Mouse (Mus musculus) heart, adult 18-20 months (tissue): Measurements from ENCODE around the gene Snx32. TPM values are rescaled to one million over a fixed set of nuclear protein-coding genes. Genes with fewer than 3 reads are reported as not detected.

Experiments
- DNase-seq, 2 experiments: peaks; one replicate each; pipeline ENCODE4 v3.0.0; 2021 to 2022; ENCODE audit warnings: mixed read lengths in 1 of 2
- total RNA-seq, 2 experiments: library from RNA; stranded (reverse); gene quantifications; 2 replicates each; pipeline ENCODE4 v1.2.3; 2021

Snx32 gene
- total RNA-seq, 2 experiments from 2014 or later, result 4.2 to 4.3 TPM

- DNase-seq, result no peak
Observed at GRCm38 (mm10) chr19:5483386-5484359, 26.7 kb downstream of the Snx32 start.

GRCm38 (mm10) chr19:5481398-5481797, 28.9 kb downstream of the Snx32 start:
- DNase-seq, result no peak

GRCm38 (mm10) chr19:5480016-5480415, 30.3 kb downstream of the Snx32 start:
- DNase-seq, result no peak

- no peak for DNase-seq
Observed at GRCm38 (mm10) chr19:5477668-5478300, 32.6 kb downstream of the Snx32 start.

GRCm38 (mm10) chr19:5477004-5477667, 33.2 kb downstream of the Snx32 start:
- DNase-seq, result no peak

- DNase-seq, result peak in 1 of 2 experiments; percentile 43
Observed at GRCm38 (mm10) chr19:5475069-5475714, 35.1 kb downstream of the Snx32 start.

- DNase-seq, result peak; percentile 55 to 59
Observed at GRCm38 (mm10) chr19:5474281-5475068, 35.9 kb downstream of the Snx32 start.

- DNase-seq, result peak; percentile 87 to 92
Observed at GRCm38 (mm10) chr19:5473720-5474119, 36.6 kb downstream of the Snx32 start, which contains the start of gene Efemp2. Efemp2 (plus strand) TSS chr19:5473954.

- DNase-seq, result no peak
Observed at GRCm38 (mm10) chr19:5472857-5473256, 37.5 kb downstream of the Snx32 start.

- DNase-seq, result no peak
Observed at GRCm38 (mm10) chr19:5471846-5472245, 38.5 kb downstream of the Snx32 start.

- DNase-seq, result no peak
Observed at GRCm38 (mm10) chr19:5468374-5468773, 42.0 kb downstream of the Snx32 start, which contains the start of gene Ctsw. Ctsw (minus strand) TSS chr19:5468507.

GRCm38 (mm10) chr19:5466916-5467500, 43.3 kb downstream of the Snx32 start:
- DNase-seq, result no peak

GRCm38 (mm10) chr19:5465037-5465436, 45.3 kb downstream of the Snx32 start:
- no peak for DNase-seq

GRCm38 (mm10) chr19:5463791-5464562, 46.4 kb downstream of the Snx32 start:
- peak; percentile 52 to 72 for DNase-seq

- no peak for DNase-seq
Observed at GRCm38 (mm10) chr19:5463212-5463611, 47.1 kb downstream of the Snx32 start.

GRCm38 (mm10) chr19:5461411-5461810, 48.9 kb downstream of the Snx32 start:
- DNase-seq, result no peak

GRCm38 (mm10) chr19:5460465-5460911, 49.9 kb downstream of the Snx32 start, which contains the start of gene Fibp:
Fibp (plus strand) TSS chr19:5460615.
- DNase-seq, result peak; percentile 90 to 92

GRCm38 (mm10) chr19:5459896-5460295, 50.4 kb downstream of the Snx32 start:
- no peak for DNase-seq

GRCm38 (mm10) chr19:5459019-5459418, 51.3 kb downstream of the Snx32 start:
- peak; percentile 48 to 53 for DNase-seq
